Mouse (Mus musculus): ENCODE results near the gene Hdac7.

DNA sequence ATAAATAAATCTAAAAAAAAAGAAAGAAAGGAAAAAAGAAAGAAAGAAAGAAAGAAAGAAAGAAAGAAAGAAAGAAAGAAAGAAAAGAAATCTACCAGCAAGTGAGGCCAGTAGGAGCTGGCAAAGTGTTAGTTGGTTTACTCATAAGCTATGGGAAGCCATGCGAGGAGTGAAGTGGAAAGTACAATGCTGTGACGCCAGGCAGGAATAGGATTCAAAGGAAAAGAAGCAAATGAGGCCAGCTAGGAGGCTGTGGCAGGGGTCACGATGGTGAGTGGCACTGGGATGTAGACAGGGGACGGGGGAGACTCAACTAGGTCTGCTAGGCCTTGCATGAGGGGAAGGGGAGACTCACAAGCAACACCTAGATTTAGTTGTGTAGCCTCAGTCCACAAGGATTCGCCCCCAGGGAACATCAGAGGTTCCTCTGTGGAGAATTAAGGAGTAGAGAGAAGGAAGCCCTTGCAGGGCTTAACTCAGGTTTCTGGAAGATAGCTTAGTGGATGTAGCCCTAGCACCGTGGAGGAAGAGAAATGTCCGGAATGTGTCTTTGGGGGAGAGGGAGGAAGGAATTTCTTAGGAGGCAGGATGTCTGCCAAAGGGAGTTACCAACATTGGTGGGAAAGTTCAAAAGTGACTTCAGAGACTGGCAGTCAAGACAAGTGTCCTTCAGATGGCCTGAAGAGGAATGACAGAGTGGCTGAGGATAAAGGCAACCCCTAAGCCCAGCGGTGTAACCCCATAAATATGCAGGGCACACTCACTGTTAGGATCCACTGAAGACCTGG is 65.8 kb downstream of the Hdac7 start, which contains the start of gene Slc48a1:
- TF ChIP-seq POLR2A (IDR thresholded peaks at IDR 0.05; ENCODE audit: borderline replicate concordance, control insufficient read depth, low read depth, low read length) (no peak), CTCF (IDR thresholded peaks at IDR 0.05; ENCODE audit: control insufficient read depth, insufficient read depth, low read length) (no peak)
